Mouse (Mus musculus): ENCODE data around the gene Taf1c. TPM values are rescaled to one million over a fixed set of nuclear protein-coding genes. Genes with fewer than 3 reads are reported as not detected.

Gene Taf1c
- polyA plus RNA-seq, 1 experiment = 1.8 TPM

DNA sequence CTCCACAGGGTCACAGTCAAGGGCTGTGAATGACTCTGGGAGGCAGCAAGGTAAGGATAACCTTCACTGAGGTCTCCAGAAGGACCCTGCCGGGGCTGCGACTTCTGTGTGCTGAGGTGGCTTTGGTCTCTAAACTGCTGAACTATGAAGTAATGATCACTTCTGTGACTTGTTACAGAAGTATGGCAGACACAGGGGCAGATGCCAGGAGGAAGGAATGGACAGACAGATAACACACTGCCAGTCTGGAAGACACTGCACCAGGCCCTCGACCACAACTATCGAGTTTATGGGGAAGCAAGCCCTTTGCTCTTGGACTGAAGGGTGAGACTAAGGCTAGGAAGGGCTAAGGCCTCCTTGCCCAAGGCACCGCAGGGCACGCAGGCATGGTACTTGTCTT is 33.9 kb downstream of the Taf1c start:
- Histone ChIP-seq H3K4me1 (ENCODE audit: control insufficient read depth) (peaks cover 47% of the 10 kb centered on the region), H3K36me3 (ENCODE audit: control insufficient read depth) (peaks cover 30% of the 10 kb centered on the region), H3K4me3 (replicated peaks) (no peak overlapping the region), H3K9me3 (ENCODE audit: control insufficient read depth, low read length) (no peaks in the 10 kb centered on the region), H3K27me3 (ENCODE audit: control insufficient read depth) (no peaks in the 10 kb centered on the region)
- TF ChIP-seq GATA1 (IDR thresholded peaks at IDR 0.05; ENCODE audit: low read length) (no peak), TAL1 (IDR thresholded peaks at IDR 0.05; ENCODE audit: low read length) (no peak)

DNA sequence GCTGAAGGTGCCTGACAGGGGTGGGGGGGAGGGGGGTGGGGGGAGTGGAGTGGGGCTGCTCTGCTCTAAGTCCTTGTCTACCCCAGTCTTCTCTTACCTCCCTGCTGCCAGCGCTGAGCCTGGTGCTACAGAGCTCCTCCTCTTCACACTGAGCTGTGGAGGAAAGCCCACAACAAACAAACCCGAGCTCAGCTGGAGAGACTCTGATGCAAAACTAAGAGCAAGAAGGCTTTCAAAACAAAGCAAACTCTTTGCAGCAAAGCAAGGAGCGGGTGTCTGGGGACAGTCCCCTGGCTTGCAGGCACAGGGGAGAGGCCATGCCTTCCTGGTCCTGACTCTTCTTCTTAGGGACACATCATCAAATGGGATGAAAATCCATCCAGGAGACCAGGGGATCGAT is 35.1 kb downstream of the Taf1c start:
- Histone ChIP-seq H3K36me3 (ENCODE audit: control insufficient read depth) (peaks cover 43% of the 10 kb centered on the region), H3K27me3 (ENCODE audit: control insufficient read depth) (no peaks in the 10 kb centered on the region), H3K4me3 (replicated peaks) (no peak overlapping the region), H3K9me3 (ENCODE audit: control insufficient read depth, low read length) (no peaks in the 10 kb centered on the region), H3K4me1 (ENCODE audit: control insufficient read depth) (peaks cover 35% of the 10 kb centered on the region)
- no peak for TF ChIP-seq GATA1 (IDR thresholded peaks at IDR 0.05; ENCODE audit: low read length)
- TF ChIP-seq TAL1 (IDR thresholded peaks at IDR 0.05; ENCODE audit: low read length) = no peak

DNA sequence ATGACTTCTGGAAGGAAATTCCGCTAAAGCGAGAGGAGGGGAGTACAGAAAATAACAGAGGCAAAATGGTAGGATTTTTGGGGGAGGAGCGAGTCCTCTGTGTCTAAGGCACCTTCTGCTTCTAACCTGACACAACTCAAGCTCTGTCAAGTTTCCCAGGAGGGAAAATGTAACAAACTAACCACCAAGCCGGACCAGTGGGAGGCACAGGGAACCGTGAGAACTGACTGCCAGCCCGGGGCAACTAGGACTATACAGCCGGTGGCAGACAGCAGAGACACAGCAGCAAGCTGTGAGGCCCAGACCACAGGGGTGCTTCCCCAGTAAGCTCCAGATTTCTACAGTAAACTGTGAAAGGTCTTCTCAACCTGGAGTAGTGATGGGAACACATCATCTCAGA is 36.1 kb downstream of the Taf1c start:
- Histone ChIP-seq H3K27me3 (ENCODE audit: control insufficient read depth) (no peaks in the 10 kb centered on the region), H3K9me3 (ENCODE audit: control insufficient read depth, low read length) (no peaks in the 10 kb centered on the region), H3K4me1 (ENCODE audit: control insufficient read depth) (peaks cover 25% of the 10 kb centered on the region), H3K36me3 (ENCODE audit: control insufficient read depth) (peaks cover 50% of the 10 kb centered on the region), H3K4me3 (replicated peaks) (no peak overlapping the region)
- TF ChIP-seq GATA1 (IDR thresholded peaks at IDR 0.05; ENCODE audit: low read length) = no peak
- TF ChIP-seq TAL1 (IDR thresholded peaks at IDR 0.05; ENCODE audit: low read length) = no peak

DNA sequence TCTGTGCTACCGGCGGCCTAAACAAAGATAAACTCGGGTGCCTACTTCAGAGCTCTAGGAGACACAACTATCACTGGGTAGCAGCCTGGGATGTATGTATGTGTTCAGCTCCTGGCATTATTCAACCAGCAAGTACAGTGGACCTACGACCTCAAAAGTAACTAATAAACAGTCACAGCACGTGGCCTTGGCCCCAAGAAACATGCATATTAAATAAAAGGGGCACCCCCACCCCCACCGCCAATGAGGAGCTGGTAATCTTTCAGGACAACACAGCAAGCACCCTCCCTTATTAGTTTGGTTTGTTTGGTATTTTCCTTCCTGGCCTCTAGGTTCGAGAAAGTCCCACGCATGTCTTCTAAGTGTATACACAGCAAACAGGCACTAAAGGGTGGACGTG is 36.8 kb downstream of the Taf1c start:
- H3K36me3 ChIP-seq (ENCODE audit: control insufficient read depth) = peaks cover 57% of the 10 kb centered on the region
- peaks cover 18% of the 10 kb centered on the region for H3K4me1 ChIP-seq (ENCODE audit: control insufficient read depth)
- no peak for TF ChIP-seq GATA1 (IDR thresholded peaks at IDR 0.05; ENCODE audit: low read length)
- TF ChIP-seq TAL1 (IDR thresholded peaks at IDR 0.05; ENCODE audit: low read length) = no peak
- H3K4me3 ChIP-seq (replicated peaks) = no peak overlapping the region
- H3K9me3 ChIP-seq (ENCODE audit: control insufficient read depth, low read length) = no peaks in the 10 kb centered on the region
- H3K27me3 ChIP-seq (ENCODE audit: control insufficient read depth) = no peaks in the 10 kb centered on the region

DNA sequence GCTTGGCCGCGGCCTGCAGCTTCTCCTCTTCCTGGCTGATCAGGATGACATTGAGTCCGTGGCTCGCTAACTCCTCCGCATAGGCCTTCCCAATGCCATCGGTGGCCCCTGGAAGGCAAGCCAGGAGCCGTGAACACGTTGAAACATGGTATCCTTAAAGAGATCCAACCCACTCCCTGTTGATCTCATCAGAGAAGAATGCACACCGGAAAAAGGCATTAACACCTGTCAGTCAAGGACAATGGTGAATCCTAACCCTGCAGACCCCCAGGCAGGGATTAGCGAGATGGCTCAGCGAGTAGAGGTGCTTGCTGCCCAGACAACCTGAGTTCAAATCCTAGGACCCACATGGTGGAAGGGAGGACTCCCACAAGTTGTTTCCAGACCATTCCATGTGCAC is 38.7 kb downstream of the Taf1c start:
- Histone ChIP-seq H3K4me1 (ENCODE audit: control insufficient read depth) (peaks cover 4% of the 10 kb centered on the region; the same call in 1 of the 2 replicates), H3K9me3 (ENCODE audit: control insufficient read depth, low read length) (no peaks in the 10 kb centered on the region), H3K27me3 (ENCODE audit: control insufficient read depth) (no peaks in the 10 kb centered on the region), H3K36me3 (ENCODE audit: control insufficient read depth) (peaks cover 70% of the 10 kb centered on the region), H3K4me3 (replicated peaks) (no peak overlapping the region)
- no peak for TF ChIP-seq TAL1 (IDR thresholded peaks at IDR 0.05; ENCODE audit: low read length)
- no peak for TF ChIP-seq GATA1 (IDR thresholded peaks at IDR 0.05; ENCODE audit: low read length)

DNA sequence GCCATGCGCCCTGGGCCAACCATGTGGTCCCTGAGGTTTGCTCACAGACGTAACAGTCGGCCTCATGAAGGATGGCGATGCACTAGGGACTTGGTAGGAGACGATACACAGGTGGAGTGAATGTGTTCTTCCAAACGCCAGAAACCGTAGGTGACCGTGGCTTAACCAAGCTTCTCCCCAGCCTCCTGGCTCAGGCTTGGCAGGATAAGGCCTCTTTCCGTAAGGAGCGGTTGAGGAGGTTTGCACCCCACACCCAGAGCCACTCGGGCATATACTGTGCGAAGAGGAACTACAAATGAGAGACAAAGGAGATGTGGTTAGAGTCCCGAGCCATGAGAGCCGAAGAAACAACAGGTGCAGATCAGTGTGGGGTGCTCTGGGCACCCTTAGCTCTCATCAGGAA is 41.2 kb downstream of the Taf1c start:
- Histone ChIP-seq H3K36me3 (ENCODE audit: control insufficient read depth) (peaks cover 68% of the 10 kb centered on the region), H3K4me1 (ENCODE audit: control insufficient read depth) (peaks cover 6% of the 10 kb centered on the region), H3K9me3 (ENCODE audit: control insufficient read depth, low read length) (no peaks in the 10 kb centered on the region), H3K27me3 (ENCODE audit: control insufficient read depth) (no peaks in the 10 kb centered on the region), H3K4me3 (replicated peaks) (no peak overlapping the region)
- TF ChIP-seq TAL1 (IDR thresholded peaks at IDR 0.05; ENCODE audit: low read length) = no peak
- no peak for TF ChIP-seq GATA1 (IDR thresholded peaks at IDR 0.05; ENCODE audit: low read length)

DNA sequence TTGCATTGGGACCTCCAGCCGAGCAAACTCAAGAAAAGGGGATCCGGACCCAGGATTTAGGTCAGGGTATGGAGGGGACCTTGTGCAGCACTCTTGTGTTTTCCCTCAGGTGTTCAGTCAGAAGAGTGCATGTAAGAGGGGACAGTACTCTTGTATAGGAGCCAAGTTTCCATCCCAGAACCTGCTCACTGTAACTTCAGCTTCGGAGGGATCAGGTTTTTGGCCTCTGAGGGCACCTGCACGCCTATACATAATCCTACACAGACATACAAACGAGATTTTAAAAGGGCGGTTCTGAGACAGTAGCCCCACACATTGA is 45.7 kb downstream of the Taf1c start:
- TF ChIP-seq GATA1 (IDR thresholded peaks at IDR 0.05; ENCODE audit: low read length) (no peak), TAL1 (IDR thresholded peaks at IDR 0.05; ENCODE audit: low read length) (no peak)
- Histone ChIP-seq H3K4me3 (replicated peaks) (peak overlapping the region; percentile 83), H3K9me3 (ENCODE audit: control insufficient read depth, low read length) (no peaks in the 10 kb centered on the region), H3K36me3 (ENCODE audit: control insufficient read depth) (peaks cover 52% of the 10 kb centered on the region), H3K4me1 (ENCODE audit: control insufficient read depth) (peaks cover 35% of the 10 kb centered on the region), H3K27me3 (ENCODE audit: control insufficient read depth) (no peaks in the 10 kb centered on the region)

DNA sequence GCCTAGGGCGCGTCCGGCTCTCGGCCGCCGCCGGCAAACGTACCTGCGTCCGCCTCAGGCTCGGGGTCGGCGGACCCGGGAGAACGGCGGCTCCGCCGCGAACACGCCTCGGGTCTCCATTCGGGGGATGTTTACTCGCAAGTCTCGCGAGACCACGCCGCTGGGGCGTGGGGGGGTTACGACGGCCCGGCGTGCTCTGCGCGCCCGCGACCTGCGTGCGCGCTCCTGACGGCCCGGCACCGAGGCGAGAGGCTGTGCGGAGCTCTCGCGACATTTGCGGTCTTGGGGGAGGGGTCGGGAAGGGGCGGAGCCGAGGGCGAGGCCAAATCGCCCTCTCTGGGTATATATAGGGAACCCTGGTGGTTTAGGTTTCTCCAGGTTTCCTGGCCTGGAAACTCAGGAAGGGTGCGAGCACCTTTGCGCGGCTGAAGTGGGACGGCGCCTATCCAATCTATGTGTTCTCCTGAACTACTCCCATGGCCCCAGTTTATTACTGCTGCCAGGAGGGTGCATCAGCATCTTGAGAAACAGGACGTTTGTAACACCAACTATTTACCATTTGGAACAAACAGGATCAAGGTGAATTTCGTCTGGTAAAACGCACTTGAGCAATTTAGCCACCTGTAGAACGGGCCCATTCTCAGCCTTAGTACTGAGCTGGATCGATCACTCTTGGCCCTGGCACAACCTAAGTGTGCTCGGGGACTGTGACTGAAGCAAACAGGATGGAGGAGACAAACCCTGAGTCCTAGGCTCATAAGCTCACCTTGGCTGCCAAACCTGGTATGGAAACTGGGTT is 46.2 kb downstream of the Taf1c start, which contains the start of gene Mbtps1:
Mbtps1 (minus strand) TSS at position 133 of the 799 bp plus-strand sequence.
- no peaks in the 10 kb centered on the region for H3K9me3 ChIP-seq (ENCODE audit: control insufficient read depth, low read length)
- H3K4me3 ChIP-seq (replicated peaks) = peak within 1 kb of the TSS; percentile 83
- no peaks in the 10 kb centered on the region for H3K27me3 ChIP-seq (ENCODE audit: control insufficient read depth)
- H3K4me1 ChIP-seq (ENCODE audit: control insufficient read depth) = peaks cover 41% of the 10 kb centered on the region
- no peak for TF ChIP-seq TAL1 (IDR thresholded peaks at IDR 0.05; ENCODE audit: low read length)
- TF ChIP-seq GATA1 (IDR thresholded peaks at IDR 0.05; ENCODE audit: low read length) = no peak
- H3K36me3 ChIP-seq (ENCODE audit: control insufficient read depth) = peaks cover 51% of the 10 kb centered on the region

DNA sequence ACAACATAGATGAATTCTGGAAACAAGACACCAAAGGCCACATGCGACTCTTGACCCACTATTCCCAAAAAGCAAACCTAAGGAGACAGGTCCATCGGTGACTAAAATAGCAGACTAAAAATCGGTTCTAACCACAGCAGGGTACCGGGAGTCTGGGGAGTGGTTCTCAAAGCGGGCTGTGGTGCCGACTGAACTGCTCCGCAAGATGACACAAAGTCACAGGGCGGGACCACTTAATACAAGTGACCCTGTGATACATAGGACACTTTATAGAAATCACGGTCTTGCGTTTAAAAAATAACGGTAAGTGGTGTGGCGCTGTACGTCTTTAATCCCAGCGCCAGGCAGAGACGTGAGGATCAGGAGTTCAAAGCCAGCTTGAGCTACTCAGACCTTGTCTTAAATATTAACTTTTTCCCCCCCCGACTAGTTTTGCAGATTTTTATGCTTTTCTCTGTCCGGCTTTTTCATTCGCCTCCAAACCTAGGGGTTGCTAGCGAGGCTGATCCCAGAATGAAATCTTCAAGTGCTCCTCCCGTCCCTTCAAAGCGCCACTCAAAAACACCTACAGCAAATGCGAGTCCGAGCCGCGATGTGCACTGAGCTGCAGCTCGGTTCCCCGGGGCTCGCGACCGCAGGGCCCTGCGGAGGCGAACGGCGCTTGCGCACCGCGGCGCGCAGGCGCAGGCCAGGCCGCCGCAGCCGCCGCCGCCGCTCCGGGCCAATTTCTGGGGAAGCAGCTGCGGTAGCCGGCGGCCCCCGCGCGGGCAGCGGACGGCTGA is 47.0 kb downstream of the Taf1c start:
- Histone ChIP-seq H3K4me3 (replicated peaks) (peak overlapping the region; percentile 83), H3K27me3 (ENCODE audit: control insufficient read depth) (no peaks in the 10 kb centered on the region), H3K4me1 (ENCODE audit: control insufficient read depth) (peaks cover 48% of the 10 kb centered on the region), H3K36me3 (ENCODE audit: control insufficient read depth) (peaks cover 45% of the 10 kb centered on the region), H3K9me3 (ENCODE audit: control insufficient read depth, low read length) (no peaks in the 10 kb centered on the region)
- no peak for TF ChIP-seq TAL1 (IDR thresholded peaks at IDR 0.05; ENCODE audit: low read length)

All from erythroblast, embryonic 14.5 days (primary cell).